Mouse (Mus musculus) kidney, embryonic 16.5 days (tissue): ENCODE data around the gene Bcl2l2. TPM values are rescaled to one million over a fixed set of nuclear protein-coding genes. Genes with fewer than 3 reads are reported as not detected.

ENCODE experiments used
- ATAC-seq: fragments of 200-750 bp; cut with Nextera tagmentation; 2 replicates; pipeline ENCODE4 v1.8.0; 2017; ENCODE audit warnings: moderate TSS enrichment; ENCODE audit not compliant: low FRiP score, low TSS enrichment
- H3K27ac ChIP-seq: fragments of 300-500 bp; sonication (generic); 2 replicates; pipeline ENCODE4 v1.5.1; 2014; ENCODE audit warnings: low read length
- H3K27me3 ChIP-seq: fragments of 300-500 bp; sonication (generic); 2 replicates; pipeline ENCODE4 v1.6.1; 2014; ENCODE audit warnings: low read length, control low read depth, mixed read lengths; ENCODE audit not compliant: insufficient read depth
- H3K36me3 ChIP-seq: fragments of 300-500 bp; sonication (generic); 2 replicates; pipeline ENCODE4 v1.6.1; 2014; ENCODE audit warnings: low read length, control low read depth, mixed read lengths; ENCODE audit not compliant: insufficient read depth
- H3K4me1 ChIP-seq: fragments of 300-500 bp; sonication (generic); 2 replicates; pipeline ENCODE4 v1.6.1; 2014; ENCODE audit warnings: low read length, control low read depth, mixed read lengths; ENCODE audit not compliant: insufficient read depth
- H3K4me2 ChIP-seq: fragments of 300-500 bp; sonication (generic); replicated peaks from 2 replicates; pipeline ENCODE4 v1.6.1; 2014; ENCODE audit warnings: low read depth, low read length
- H3K4me3 ChIP-seq: fragments of 300-500 bp; sonication (generic); 2 replicates; pipeline ENCODE4 v1.5.1; 2014; ENCODE audit warnings: mild to moderate bottlenecking, low read length
- H3K9ac ChIP-seq: fragments of 300-500 bp; sonication (generic); replicated peaks from 2 replicates; pipeline ENCODE4 v1.6.1; 2014; ENCODE audit warnings: low read length
- H3K9me3 ChIP-seq: fragments of 300-500 bp; sonication (generic); 2 replicates; pipeline ENCODE4 v1.6.1; 2016; ENCODE audit warnings: low read length, control low read depth
- WGBS: fragments of 180-500 bp; shearing (Covaris S2); extraction: QIAGEN DNeasy Blood & Tissue Kit; methylation state at CpG from one replicate; pipeline ENCODE4 v1.1.7; 2014; 5-methylcytosine and 5-hydroxymethylcytosine counted together
- polyA plus RNA-seq: library from polyadenylated mRNA; unstranded; fragments of >200 nt; fragmentation: Nextera tagmentation; extraction: Ambion mirVana; gene quantifications from 2 replicates; pipeline ENCODE4 v1.2.1, GENCODE M21; 2015

Gene Bcl2l2
- polyA plus RNA-seq, 1 experiment from 2014 or later = 5.1 TPM

GRCm38 (mm10) chr14:54912886-54913285 lies 29.7 kb downstream of the Bcl2l2 start, which contains the start of gene Slc22a17:
TSS of gene Slc22a17 (minus strand) at chr14:54913132.
- H3K4me2 ChIP-seq = peak within 1 kb of the TSS; percentile 98
- no peaks in the 10 kb centered on the region for H3K27me3 ChIP-seq
- peak within 1 kb of the TSS; percentile 86 for H3K4me3 ChIP-seq
- peak within 1 kb of the TSS; percentile 75 for H3K27ac ChIP-seq
- peak; percentile 92 for ATAC-seq
- H3K9ac ChIP-seq = peak within 1 kb of the TSS; percentile 85
- 0% methylated on average over 28 of the region's 28 CpGs for WGBS
- peaks cover 19% of the 10 kb centered on the region for H3K36me3 ChIP-seq
- H3K9me3 ChIP-seq = no peaks in the 10 kb centered on the region
- H3K4me1 ChIP-seq = peaks cover 20% of the 10 kb centered on the region

- H3K4me3 ChIP-seq = peak overlapping the region; percentile 86
- H3K36me3 ChIP-seq = peaks cover 18% of the 10 kb centered on the region
- H3K27me3 ChIP-seq = no peaks in the 10 kb centered on the region
- H3K4me2 ChIP-seq = peak overlapping the region; percentile 98
- peaks cover 20% of the 10 kb centered on the region for H3K4me1 ChIP-seq
- 16% methylated on average over 10 of the region's 10 CpGs for WGBS
- H3K9me3 ChIP-seq = no peaks in the 10 kb centered on the region
- H3K9ac ChIP-seq = peak overlapping the region; percentile 85
- H3K27ac ChIP-seq = no peak overlapping the region
- ATAC-seq = no peak; the same call in 1 of the 2 replicates
Measured at GRCm38 (mm10) chr14:54913343-54913742, 30.2 kb downstream of the Bcl2l2 start.

DNA sequence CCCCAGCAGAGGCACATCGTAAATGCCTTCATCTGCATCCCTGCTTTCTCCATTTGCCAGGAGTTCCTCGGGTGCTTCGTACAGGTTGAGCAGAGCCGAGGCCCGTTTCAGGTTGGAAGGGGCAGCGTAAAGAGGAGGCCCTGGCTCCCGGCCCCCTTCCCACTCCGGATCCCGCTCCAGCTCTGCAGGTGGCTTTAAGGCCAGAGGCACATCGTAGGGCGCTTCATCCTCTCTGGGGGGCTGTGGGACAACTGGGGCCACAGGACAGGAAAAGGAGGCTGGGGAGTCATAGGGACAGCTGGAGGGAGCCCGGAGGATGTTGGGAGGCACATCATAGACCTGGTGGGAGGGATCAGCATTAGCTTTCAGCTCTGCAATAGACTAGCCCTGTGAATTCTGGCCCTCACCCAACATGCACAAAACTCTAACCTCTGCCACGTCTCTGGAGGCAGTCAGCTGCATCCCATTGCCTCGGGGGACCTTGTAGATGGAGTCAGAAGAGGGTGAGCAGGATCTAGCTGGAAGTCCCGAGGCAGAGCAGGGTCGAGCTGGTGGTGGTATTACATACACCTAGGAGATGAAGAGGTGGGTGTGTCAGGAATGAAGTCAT lies 37.0 kb downstream of the Bcl2l2 start:
- peaks cover 48% of the 10 kb centered on the region for H3K36me3 ChIP-seq

DNA sequence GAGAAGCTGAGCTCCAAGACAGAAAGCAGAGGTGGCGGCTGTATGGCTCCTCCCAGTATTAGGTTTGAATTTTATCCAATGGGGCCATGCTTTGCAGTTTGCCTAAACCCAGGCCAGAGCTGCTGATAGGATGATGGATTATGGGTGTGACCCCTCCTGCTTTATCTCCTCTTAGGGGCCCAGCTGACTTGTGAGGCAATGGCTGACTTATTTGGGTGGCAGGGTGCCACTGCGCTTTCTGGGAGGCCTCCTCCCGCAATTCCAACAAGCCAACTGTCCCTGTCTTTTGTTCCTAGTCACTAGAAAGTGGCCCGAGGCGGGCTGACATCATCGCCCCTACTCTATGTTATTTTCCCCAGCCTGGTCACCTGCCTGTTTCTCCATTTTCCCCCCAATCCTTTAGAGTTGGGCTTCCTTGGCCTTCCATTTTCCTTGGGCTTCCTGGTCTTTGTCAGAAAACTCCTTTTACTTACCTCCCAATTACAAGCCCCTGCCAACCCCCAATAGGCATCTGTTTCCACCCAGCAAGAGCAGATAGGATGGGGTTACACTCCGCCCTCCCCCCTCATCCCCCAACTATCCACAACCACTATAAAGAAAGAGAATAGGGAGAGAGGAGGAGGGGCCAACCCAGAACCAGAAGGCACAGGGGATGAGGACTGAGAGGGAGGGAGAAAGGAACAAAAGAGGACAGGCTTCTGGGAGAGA lies 41.6 kb downstream of the Bcl2l2 start:
- Histone ChIP-seq H3K27me3 (0 out of 2 replicates have a peak, but pooled peaks cover 2% of the 10 kb centered on the region), H3K9ac (peak overlapping the region; percentile 82), H3K4me1 (peaks cover 35% of the 10 kb centered on the region), H3K27ac (peak overlapping the region; percentile 99), H3K36me3 (peaks cover 22% of the 10 kb centered on the region; the same call in 1 of the 2 replicates), H3K9me3 (peaks cover 13% of the 10 kb centered on the region), H3K4me3 (peak overlapping the region; percentile 55), H3K4me2 (peak overlapping the region; percentile 81)
- 16% methylated on average over 7 of the region's 7 CpGs for WGBS
- peak; percentile 63 for ATAC-seq

More for the DNA sequence above, 37.0 kb downstream of the Bcl2l2 start:
- 88% methylated on average over 16 of the region's 16 CpGs for WGBS
- H3K9me3 ChIP-seq = peaks cover 13% of the 10 kb centered on the region
- H3K4me3 ChIP-seq = no peak overlapping the region
- H3K27me3 ChIP-seq = no peaks in the 10 kb centered on the region
- H3K9ac ChIP-seq = no peak overlapping the region
- ATAC-seq = no peak
- H3K27ac ChIP-seq = no peak overlapping the region
- H3K4me2 ChIP-seq = no peak overlapping the region
- H3K4me1 ChIP-seq = peaks cover 20% of the 10 kb centered on the region

DNA sequence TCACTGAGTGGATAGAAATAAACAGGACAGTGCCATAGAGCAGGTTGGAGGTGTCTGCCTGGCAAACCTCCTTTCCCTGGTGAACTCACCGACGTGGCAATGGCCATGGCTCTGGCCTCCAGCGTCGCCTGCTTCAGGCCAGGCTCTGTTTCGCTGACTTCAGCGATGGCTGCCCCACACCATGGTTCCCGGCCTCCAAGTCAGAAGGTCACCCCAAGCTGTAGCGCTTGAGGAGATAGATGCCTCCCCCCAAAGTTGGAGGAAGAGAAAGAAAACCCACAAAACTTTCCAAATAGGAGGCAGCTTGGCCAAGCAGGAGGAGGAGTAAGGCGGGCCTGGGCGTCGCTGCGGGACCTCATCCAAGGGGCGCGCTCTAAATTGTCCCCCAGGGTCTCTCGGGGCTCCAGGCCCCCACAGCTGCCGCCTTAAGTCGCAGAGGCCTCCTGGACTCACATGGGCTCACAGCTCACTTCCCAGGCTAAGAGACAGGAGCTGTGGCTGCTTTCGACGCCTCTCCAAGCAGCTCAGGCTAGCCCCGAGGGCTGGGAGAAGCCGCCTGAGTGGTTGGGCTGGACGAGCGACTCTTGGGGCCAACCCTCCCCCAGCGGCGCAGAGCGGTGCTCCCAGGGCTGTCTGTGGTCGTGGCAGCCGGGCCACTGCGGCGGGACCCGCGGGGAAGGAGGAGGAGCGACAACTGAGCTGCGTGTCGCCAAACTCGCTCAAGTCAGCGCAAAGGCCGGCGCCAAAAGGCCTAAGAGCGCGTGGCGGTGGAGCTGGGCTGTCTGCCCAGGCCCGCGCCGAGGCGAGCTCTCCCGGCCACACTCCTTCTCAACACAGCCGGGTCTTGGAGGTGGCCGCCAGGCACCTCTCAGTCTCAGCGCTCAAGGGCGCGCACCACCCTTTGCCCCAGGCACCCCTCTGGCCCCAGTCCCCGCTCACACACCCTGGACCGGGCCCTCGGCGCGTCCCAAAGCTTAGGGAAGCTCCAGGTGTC lies 42.5 kb downstream of the Bcl2l2 start, which contains the start of gene Efs:
TSS of gene Efs (minus strand) at position 778 of the 994 bp plus-strand sequence.
- Histone ChIP-seq H3K4me3 (peak within 1 kb of the TSS; percentile 55), H3K36me3 (peaks cover 15% of the 10 kb centered on the region; the same call in 1 of the 2 replicates), H3K27me3 (0 out of 2 replicates have a peak, but pooled peaks cover 2% of the 10 kb centered on the region), H3K9ac (peak within 1 kb of the TSS; percentile 82), H3K27ac (peak within 1 kb of the TSS; percentile 99), H3K9me3 (peaks cover 13% of the 10 kb centered on the region), H3K4me1 (peaks cover 36% of the 10 kb centered on the region), H3K4me2 (peak within 1 kb of the TSS; percentile 81)
- peak; percentile 72 for ATAC-seq
- WGBS = 2% methylated on average over 57 of the region's 57 CpGs

DNA sequence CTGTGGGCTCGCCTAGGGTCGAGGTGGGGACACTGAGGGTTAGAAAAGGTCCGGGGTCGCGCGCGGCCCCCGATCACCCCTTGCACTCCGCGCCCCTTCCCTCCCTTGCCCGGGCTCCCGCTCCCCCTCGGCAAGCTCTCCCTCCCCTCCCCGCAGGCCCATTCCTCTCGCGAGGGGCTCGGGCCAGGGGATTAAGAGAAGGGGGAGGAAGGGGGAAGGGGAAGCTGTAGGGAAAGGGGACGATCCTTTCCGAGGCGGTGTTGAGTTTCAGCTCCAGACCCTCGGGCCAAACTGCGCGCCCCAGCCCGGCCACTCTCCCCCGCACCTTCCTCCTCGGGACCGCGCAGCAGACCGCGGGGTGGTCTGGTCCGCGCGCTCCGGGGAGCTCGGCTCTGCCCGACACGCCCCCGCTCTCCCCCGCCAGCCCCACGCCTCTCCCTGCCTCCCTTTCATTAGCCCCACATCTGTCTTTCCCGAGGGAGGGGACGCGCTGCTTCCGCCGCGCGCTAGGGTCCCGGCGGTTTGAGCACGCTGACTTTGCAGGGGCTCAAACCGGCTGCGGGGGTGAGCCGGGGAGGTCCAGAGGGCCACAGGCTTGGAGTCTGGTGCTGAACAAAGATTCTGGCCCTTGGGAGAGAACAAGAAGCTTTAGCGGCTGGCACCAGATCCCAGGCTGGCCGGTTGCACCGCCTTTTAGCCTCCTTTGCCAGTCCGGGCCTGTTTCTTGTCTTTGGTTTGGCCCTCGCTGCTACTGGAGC lies 43.4 kb downstream of the Bcl2l2 start:
- whole genome bisulfite sequencing = under 1% methylated on average over 44 of the region's 58 CpGs
- Histone ChIP-seq H3K4me1 (peaks cover 32% of the 10 kb centered on the region), H3K4me3 (peak overlapping the region; percentile 55), H3K36me3 (peaks cover 6% of the 10 kb centered on the region; the same call in 1 of the 2 replicates), H3K9ac (peak overlapping the region; percentile 82), H3K9me3 (peaks cover 5% of the 10 kb centered on the region; the same call in 1 of the 2 replicates), H3K4me2 (peak overlapping the region; percentile 81), H3K27ac (peak overlapping the region; percentile 99), H3K27me3 (0 out of 2 replicates have a peak, but pooled peaks cover 2% of the 10 kb centered on the region)
- ATAC-seq = peak; percentile 87

DNA sequence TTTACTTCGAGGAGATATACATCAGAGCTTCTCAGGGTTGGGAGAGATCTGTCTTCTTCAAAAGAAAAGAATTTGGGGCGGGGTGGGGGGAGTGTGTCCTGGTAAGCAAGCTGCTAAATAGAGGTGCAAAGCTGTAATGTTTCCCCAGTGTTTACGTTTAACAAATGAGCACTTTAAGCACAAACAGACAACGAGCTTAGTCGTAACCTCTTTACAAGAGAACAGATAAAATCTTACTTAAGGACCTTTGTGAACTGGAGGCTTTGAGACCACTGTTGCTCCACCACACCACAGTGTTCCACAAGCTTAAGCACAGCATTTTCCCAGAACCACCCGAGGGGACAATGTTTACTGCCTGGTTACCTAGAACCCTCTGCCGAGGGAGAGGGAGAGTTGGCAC lies 44.1 kb downstream of the Bcl2l2 start:
- Histone ChIP-seq H3K4me1 (peaks cover 32% of the 10 kb centered on the region), H3K36me3 (no peaks in the 10 kb centered on the region), H3K27ac (peak overlapping the region; percentile 99), H3K9me3 (no peaks in the 10 kb centered on the region), H3K4me2 (peak overlapping the region; percentile 81), H3K9ac (peak overlapping the region; percentile 82), H3K4me3 (peak overlapping the region; percentile 55), H3K27me3 (0 out of 2 replicates have a peak, but pooled peaks cover 2% of the 10 kb centered on the region)
- WGBS = 10% methylated on average over 7 of the region's 7 CpGs
- no peak for ATAC-seq

GRCm38 (mm10) chr14:54929801-54930200 lies 46.6 kb downstream of the Bcl2l2 start:
- 66% methylated on average over 5 of the region's 5 CpGs for WGBS
- Histone ChIP-seq H3K27me3 (0 out of 2 replicates have a peak, but pooled peaks cover 2% of the 10 kb centered on the region), H3K4me1 (peaks cover 26% of the 10 kb centered on the region), H3K4me2 (no peak overlapping the region), H3K9ac (no peak overlapping the region), H3K4me3 (no peak overlapping the region), H3K9me3 (no peaks in the 10 kb centered on the region), H3K36me3 (no peaks in the 10 kb centered on the region), H3K27ac (no peak overlapping the region)
- no peak for ATAC-seq
